Mouse (Mus musculus) erythroblast, adult 5-6 weeks (primary cell): ENCODE results near the gene Vnn3. TPM values are rescaled to one million over a fixed set of nuclear protein-coding genes. Genes with fewer than 3 reads are reported as not detected.

ENCODE experiments used
- ATAC-seq: replicated peaks from 2 replicates; pipeline ENCODE4 v1.8.0; 2016; ENCODE audit warnings: moderate number of reproducible peaks, mild to moderate bottlenecking, moderate TSS enrichment, inconsistent platforms; ENCODE audit not compliant: poor library complexity, low FRiP score, severe bottlenecking
- total RNA-seq, 2 experiments: library from RNA; stranded (forward) in 1 of 2; stranded (reverse) in 1 of 2; fragments of 150-400 nt in 1 of 2; fragments of 200-764, 138-1000 nt in 1 of 2; gene quantifications; 2 replicates each; pipeline versions ENCODE4 v1.2.3 to v1.2.4; 2015 to 2017; ENCODE audit warnings: low replicate concordance in 2 of 2

Gene Vnn3
- total RNA-seq, 2 experiments from 2014 or later: 4.5 TPM; not detected in 1

DNA sequence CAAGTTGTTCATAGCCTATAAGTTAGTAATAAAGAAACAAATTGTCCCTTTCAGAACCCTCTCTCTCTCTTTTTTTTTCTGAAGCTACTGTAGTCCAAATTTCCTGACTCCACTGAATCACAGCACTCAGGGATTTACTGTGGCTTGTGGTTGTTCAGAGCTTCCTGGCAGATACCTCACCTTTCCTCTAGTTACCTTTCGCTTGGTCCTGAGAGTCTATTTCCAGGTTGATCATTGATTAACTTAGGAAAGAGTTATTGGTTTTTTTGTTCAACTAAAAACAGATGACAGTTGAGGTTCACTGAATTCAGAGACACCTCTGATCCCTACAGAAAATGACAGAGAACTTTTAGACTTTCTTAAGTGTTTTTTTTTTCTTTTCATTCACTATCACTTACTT, 33.6 kb downstream of the Vnn3 start:
- ATAC-seq: no peak

DNA sequence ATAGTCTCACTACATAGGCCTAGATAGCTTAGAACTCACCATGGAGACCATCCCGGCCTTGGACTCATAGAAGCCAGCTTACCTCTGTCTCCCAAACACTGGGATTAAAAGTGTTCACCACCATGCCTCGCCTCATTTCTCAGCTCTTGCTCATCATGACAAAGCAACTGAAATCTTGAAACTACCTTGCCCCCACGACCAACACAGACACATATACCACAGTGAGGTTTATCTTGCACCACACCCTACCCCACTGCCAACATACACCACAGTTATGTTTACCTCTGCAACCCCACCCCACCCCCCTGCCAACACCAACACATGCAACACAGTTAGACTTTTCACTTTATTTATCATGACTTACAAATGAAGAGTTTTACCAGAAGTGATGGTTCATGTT, 34.8 kb downstream of the Vnn3 start:
- ATAC-seq: no peak

DNA sequence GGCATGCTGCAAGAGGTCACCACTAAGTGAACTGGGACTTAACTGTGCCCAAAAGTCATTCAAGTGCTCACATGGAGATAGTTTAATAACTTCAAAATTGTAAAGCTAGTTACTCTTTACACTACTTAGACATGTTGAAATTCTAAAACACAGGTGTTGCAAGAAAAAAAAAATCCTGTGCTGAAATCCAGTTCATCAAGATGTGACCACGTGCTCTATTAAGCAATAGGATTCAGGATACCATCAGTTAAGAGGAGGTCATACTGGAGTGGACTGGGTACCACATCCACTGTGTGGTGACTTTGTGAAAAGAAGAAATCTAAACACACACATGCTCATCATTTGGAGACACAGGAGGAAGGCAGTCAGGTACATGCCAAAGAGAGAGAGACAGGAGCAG, 41.7 kb downstream of the Vnn3 start:
- ATAC-seq: no peak

DNA sequence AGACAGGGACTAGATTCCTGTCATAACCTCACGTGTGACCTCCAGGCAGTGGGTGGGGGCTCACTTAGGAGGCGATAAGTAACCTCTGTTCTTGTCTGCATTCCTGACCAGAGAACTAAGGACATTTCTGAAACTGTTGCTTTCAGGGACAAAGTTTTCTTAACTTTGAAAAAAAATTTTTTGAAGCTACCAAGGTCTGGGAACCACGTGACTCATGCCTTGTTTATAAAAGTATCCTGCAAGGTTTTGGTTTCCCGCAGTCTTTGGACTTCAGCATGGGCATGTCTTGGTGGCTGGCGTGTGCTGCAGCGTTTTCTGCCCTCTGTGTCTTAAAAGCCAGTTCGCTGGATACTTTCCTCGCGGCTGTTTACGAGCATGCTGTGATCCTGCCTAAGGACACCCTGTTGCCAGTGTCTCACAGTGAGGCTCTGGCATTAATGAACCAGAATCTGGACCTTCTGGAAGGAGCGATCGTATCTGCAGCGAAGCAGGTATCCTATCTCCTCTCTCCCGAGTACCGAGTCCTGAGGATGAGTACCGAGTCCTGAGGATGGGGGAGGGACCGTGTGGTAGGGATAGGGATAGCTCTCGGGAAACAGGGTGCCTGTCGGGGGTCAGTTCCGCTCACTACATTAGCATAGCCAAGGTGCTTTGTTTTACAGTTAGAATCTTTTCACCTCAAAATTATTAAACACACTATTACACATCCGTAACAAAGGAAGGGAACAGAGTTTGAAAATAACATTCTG, 43.5 kb downstream of the Vnn3 start, which contains the start of gene Vnn1:
Vnn1 (plus strand) TSS at position 88 of the 749 bp plus-strand sequence.
- ATAC-seq: no peak

DNA sequence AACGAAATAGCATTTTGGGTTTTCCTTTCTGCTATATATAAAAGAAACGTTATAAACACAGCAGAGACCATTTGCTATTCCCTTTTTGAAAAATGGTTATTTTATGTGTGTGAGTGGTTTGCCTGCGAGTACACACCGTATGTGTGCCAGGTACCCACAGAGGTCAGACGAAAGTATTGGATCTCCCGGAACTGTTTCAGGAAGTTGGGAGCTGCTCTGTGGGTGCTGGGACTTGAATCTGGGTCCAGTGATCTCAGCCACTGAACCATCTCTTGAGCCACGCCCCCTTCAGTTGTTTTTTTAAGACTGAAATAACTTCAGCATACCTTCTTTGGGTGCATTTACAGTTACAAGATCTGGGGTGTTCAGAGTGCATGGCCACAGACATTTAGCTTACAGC, 44.1 kb downstream of the Vnn3 start:
- ATAC-seq: no peak

DNA sequence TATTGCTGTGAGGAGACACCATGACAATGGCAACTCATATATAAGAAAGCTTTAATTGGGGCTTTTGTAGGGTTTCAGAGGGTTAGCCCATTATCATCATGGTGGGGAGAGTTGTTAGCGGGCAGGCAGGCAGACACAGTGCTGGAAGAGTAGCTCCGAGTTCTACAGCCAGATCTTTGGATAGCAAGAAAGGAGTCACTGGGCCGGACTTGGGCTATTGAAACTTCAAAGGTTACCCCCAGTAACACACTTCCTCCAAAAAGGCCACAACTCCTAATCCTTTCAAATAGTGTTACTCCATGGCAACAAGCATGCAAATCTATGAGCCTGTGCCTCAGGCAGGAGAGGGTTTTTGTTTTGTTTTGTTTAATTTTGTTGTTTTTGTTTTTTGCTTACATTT, 49.9 kb downstream of the Vnn3 start:
- ATAC-seq: no peak

DNA sequence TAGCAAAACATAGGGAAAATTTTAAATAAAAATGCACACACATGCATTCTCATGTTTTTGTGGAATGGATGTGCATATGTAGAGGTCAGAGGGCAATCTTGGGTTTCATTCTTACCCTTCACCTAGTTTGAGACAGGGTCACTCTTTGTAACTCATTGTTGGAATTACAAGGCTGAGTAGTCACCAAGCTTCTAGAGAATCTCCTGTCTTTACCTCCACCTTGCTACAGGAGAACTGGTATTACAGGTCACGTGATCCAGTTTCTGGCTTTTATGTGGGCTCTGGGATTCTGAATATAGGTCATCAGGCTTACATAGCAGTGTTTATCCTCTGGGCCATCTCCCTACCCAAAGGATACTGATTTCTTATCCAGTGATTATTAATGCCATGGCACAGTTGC, 54.4 kb downstream of the Vnn3 start:
- no peak for ATAC-seq

Other genes with a start within 250 kb of the Vnn3 start
- 1,063 and 1,343 TPM in 2 replicates for gene Rps12, start 64.2 kb upstream of the Vnn3 start, total RNA-seq (2015; ENCODE audit: low replicate concordance)
- gene Rps12, start 64.2 kb upstream of the Vnn3 start, total RNA-seq (2017; ENCODE audit: low replicate concordance): 294 and 583 TPM in 2 replicates
- gene Slc18b1, start 54.5 kb upstream of the Vnn3 start, total RNA-seq (2015; ENCODE audit: low replicate concordance): not detected in 2 replicates
- not detected in 2 replicates for gene Slc18b1, start 54.5 kb upstream of the Vnn3 start, total RNA-seq (2017; ENCODE audit: low replicate concordance)
- gene Vnn1, start 43.2 kb downstream of the Vnn3 start, total RNA-seq (2015; ENCODE audit: low replicate concordance): not detected in 2 replicates
- gene Vnn1, start 43.2 kb downstream of the Vnn3 start, total RNA-seq (2017; ENCODE audit: low replicate concordance): not detected in 2 replicates
- gene Taar1, start 68.9 kb downstream of the Vnn3 start, total RNA-seq (2015; ENCODE audit: low replicate concordance): not detected in 2 replicates
- gene Taar1, start 68.9 kb downstream of the Vnn3 start, total RNA-seq (2017; ENCODE audit: low replicate concordance): not detected in 2 replicates
- gene Taar2, start 87.1 kb downstream of the Vnn3 start, total RNA-seq (2015; ENCODE audit: low replicate concordance): not detected in 2 replicates
- not detected in 2 replicates for gene Taar2, start 87.1 kb downstream of the Vnn3 start, total RNA-seq (2017; ENCODE audit: low replicate concordance)
- gene Taar3, start 98.1 kb downstream of the Vnn3 start, total RNA-seq (2015; ENCODE audit: low replicate concordance): not detected in 2 replicates
- gene Taar3, start 98.1 kb downstream of the Vnn3 start, total RNA-seq (2017; ENCODE audit: low replicate concordance): not detected in 2 replicates
- gene Taar4, start 109.0 kb downstream of the Vnn3 start, total RNA-seq (2015; ENCODE audit: low replicate concordance): not detected in 2 replicates
- gene Taar4, start 109.0 kb downstream of the Vnn3 start, total RNA-seq (2017; ENCODE audit: low replicate concordance): not detected in 2 replicates
- not detected in 2 replicates for gene Taar5, start 119.2 kb downstream of the Vnn3 start, total RNA-seq (2015; ENCODE audit: low replicate concordance)
- gene Taar5, start 119.2 kb downstream of the Vnn3 start, total RNA-seq (2017; ENCODE audit: low replicate concordance): not detected in 2 replicates
- not detected in 2 replicates for gene Taar6, start 134.2 kb downstream of the Vnn3 start, total RNA-seq (2015; ENCODE audit: low replicate concordance)
- gene Taar6, start 134.2 kb downstream of the Vnn3 start, total RNA-seq (2017; ENCODE audit: low replicate concordance): not detected in 2 replicates
- not detected in 2 replicates for gene Taar7a, start 142.0 kb downstream of the Vnn3 start, total RNA-seq (2015; ENCODE audit: low replicate concordance)
- not detected in 2 replicates for gene Taar7a, start 142.0 kb downstream of the Vnn3 start, total RNA-seq (2017; ENCODE audit: low replicate concordance)
- gene Taar7b, start 148.5 kb downstream of the Vnn3 start, total RNA-seq (2015; ENCODE audit: low replicate concordance): not detected in 2 replicates
- gene Taar7b, start 148.5 kb downstream of the Vnn3 start, total RNA-seq (2017; ENCODE audit: low replicate concordance): not detected in 2 replicates
- gene Taar7d, start 175.8 kb downstream of the Vnn3 start, total RNA-seq (2015; ENCODE audit: low replicate concordance): not detected in 2 replicates
- not detected in 2 replicates for gene Taar7d, start 175.8 kb downstream of the Vnn3 start, total RNA-seq (2017; ENCODE audit: low replicate concordance)
- not detected in 2 replicates for gene Taar7e, start 186.2 kb downstream of the Vnn3 start, total RNA-seq (2015; ENCODE audit: low replicate concordance)
- gene Taar7e, start 186.2 kb downstream of the Vnn3 start, total RNA-seq (2017; ENCODE audit: low replicate concordance): not detected in 2 replicates
- gene Taar7f, start 198.0 kb downstream of the Vnn3 start, total RNA-seq (2015; ENCODE audit: low replicate concordance): not detected in 2 replicates
- gene Taar7f, start 198.0 kb downstream of the Vnn3 start, total RNA-seq (2017; ENCODE audit: low replicate concordance): not detected in 2 replicates
- not detected in 2 replicates for gene Taar8a, start 225.0 kb downstream of the Vnn3 start, total RNA-seq (2015; ENCODE audit: low replicate concordance)
- not detected in 2 replicates for gene Taar8a, start 225.0 kb downstream of the Vnn3 start, total RNA-seq (2017; ENCODE audit: low replicate concordance)
- gene Taar8b, start 240.8 kb downstream of the Vnn3 start, total RNA-seq (2015; ENCODE audit: low replicate concordance): not detected in 2 replicates
- not detected in 2 replicates for gene Taar8b, start 240.8 kb downstream of the Vnn3 start, total RNA-seq (2017; ENCODE audit: low replicate concordance)